20 mouse cellular contexts compared by ENCODE assay signal in genomic region chr2:142373978-142374377, GRCm38 (mm10).
A peak's percentile ranks its signal among the peaks of the same experiment; 100 is the strongest.
DNase-seq lines count a peak whose midpoint lies in the region; ATAC-seq and TF ChIP-seq lines count a peak whose summit lies in the region.
"Had no signal": no experiment of that assay in that cellular context is flagged by ENCODE, and none has a peak within 500 bp of the region (broad histone marks: within the 10 kb centered on the region; RNA-seq: fewer than 3 reads in every experiment).

No protein-coding gene starts in this region.

- WGBS in forebrain, embryonic 11.5 days: 10% methylated on average over 3 of the region's 3 CpGs
- WGBS in forebrain, embryonic 16.5 days: 6% methylated on average over 3 of the region's 3 CpGs
- 12% methylated on average over 3 of the region's 3 CpGs for WGBS in midbrain, postnatal 0 days
- 15% methylated on average over 3 of the region's 3 CpGs for WGBS in liver, embryonic 11.5 days

- ATAC-seq in forebrain, embryonic 11.5 days (replicated peaks; ENCODE audit: low FRiP score): peak; percentile 44; the same call in 1 of the 2 replicates
- no peak for ATAC-seq in forebrain, embryonic 16.5 days
- no peak for ATAC-seq in midbrain, postnatal 0 days (ENCODE audit: low FRiP score)
- ATAC-seq in liver, embryonic 11.5 days (replicated peaks; ENCODE audit: low FRiP score): no peak
- ATAC-seq: inflammation-experienced regulatory T-cells, adult 6 months had no signal

- H3K36me3 ChIP-seq in forebrain, embryonic 11.5 days (ENCODE audit: control insufficient read depth, insufficient read depth, low read length): no peaks in the 10 kb centered on the region
- H3K36me3 ChIP-seq in forebrain, embryonic 16.5 days (ENCODE audit: control insufficient read depth, insufficient read depth): no peaks in the 10 kb centered on the region
- no peaks in the 10 kb centered on the region for H3K36me3 ChIP-seq in midbrain, postnatal 0 days (ENCODE audit: insufficient read depth, low read length)
- no peaks in the 10 kb centered on the region for H3K36me3 ChIP-seq in liver, embryonic 11.5 days (ENCODE audit: control insufficient read depth, insufficient read depth, low read length)
- H3K36me3 ChIP-seq: heart, embryonic 13.5 days; kidney, embryonic 15.5 days; neural tube, embryonic 13.5 days had no signal

- H3K9me3 ChIP-seq in forebrain, embryonic 11.5 days (ENCODE audit: control insufficient read depth, low read length): no peaks in the 10 kb centered on the region
- no peaks in the 10 kb centered on the region for H3K9me3 ChIP-seq in forebrain, embryonic 16.5 days (ENCODE audit: control insufficient read depth, low read length)
- no peaks in the 10 kb centered on the region for H3K9me3 ChIP-seq in midbrain, postnatal 0 days (ENCODE audit: low read length)
- no peaks in the 10 kb centered on the region for H3K9me3 ChIP-seq in liver, embryonic 11.5 days (ENCODE audit: control insufficient read depth, low read length)
- H3K9me3 ChIP-seq: heart, embryonic 13.5 days; kidney, embryonic 15.5 days; neural tube, embryonic 13.5 days had no signal

- H3K27me3 ChIP-seq in forebrain, embryonic 11.5 days (ENCODE audit: control insufficient read depth, insufficient read depth, low read length): no peaks in the 10 kb centered on the region
- H3K27me3 ChIP-seq in forebrain, embryonic 16.5 days (replicated peaks; ENCODE audit: control insufficient read depth, insufficient read depth, low read length): no peaks in the 10 kb centered on the region
- no peaks in the 10 kb centered on the region for H3K27me3 ChIP-seq in midbrain, postnatal 0 days (ENCODE audit: insufficient read depth, low read length)
- no peaks in the 10 kb centered on the region for H3K27me3 ChIP-seq in liver, embryonic 11.5 days (replicated peaks; ENCODE audit: control insufficient read depth, insufficient read depth, low read length)
- H3K27me3 ChIP-seq: CH12.LX; heart, embryonic 13.5 days; kidney, embryonic 15.5 days; neural tube, embryonic 13.5 days had no signal

- H3K9ac ChIP-seq in forebrain, embryonic 11.5 days (ENCODE audit: low read length): no peak overlapping the region
- H3K9ac ChIP-seq in forebrain, embryonic 16.5 days (replicated peaks; ENCODE audit: low read depth, low read length): no peak overlapping the region
- no peak overlapping the region for H3K9ac ChIP-seq in midbrain, postnatal 0 days (replicated peaks; ENCODE audit: low read length, poor library complexity, severe bottlenecking)
- H3K9ac ChIP-seq in liver, embryonic 11.5 days (ENCODE audit: low read depth, low read length): no peak overlapping the region
- H3K9ac ChIP-seq: heart, embryonic 13.5 days; kidney, embryonic 15.5 days; neural tube, embryonic 13.5 days had no signal

- no peak overlapping the region for H3K27ac ChIP-seq in forebrain, embryonic 11.5 days (ENCODE audit: low read depth, low read length)
- H3K27ac ChIP-seq in forebrain, embryonic 16.5 days (ENCODE audit: low read length): no peak overlapping the region
- H3K27ac ChIP-seq in midbrain, postnatal 0 days (ENCODE audit: low read depth, low read length): no peak overlapping the region
- no peak overlapping the region for H3K27ac ChIP-seq in liver, embryonic 11.5 days (ENCODE audit: low read depth, low read length)
- H3K27ac ChIP-seq: gastrocnemius, adult 2 months; heart, embryonic 13.5 days; kidney, embryonic 15.5 days; neural tube, embryonic 13.5 days had no signal

- no peak for DNase-seq in forebrain, embryonic 11.5 days (ENCODE audit: low spot score)
- DNase-seq in retina, postnatal 1 day: peak; percentile 18
- DNase-seq in retina, embryonic 14.5 days (ENCODE audit: low spot score): no peak
- DNase-seq in cerebellum, postnatal 36 days: peak; percentile 39 to 45
- DNase-seq in midbrain, postnatal 0 days (ENCODE audit: low spot score): peak; percentile 19
- DNase-seq in liver, embryonic 11.5 days (ENCODE audit: low spot score): no peak
- no peak for DNase-seq in frontal cortex, postnatal 25 days (ENCODE audit: low spot score in 2 of 2)
- DNase-seq: adrenal gland, adult 2 months; gastrocnemius, adult 2 months; heart, postnatal 4 days; layer of hippocampus, postnatal 36 days; lung, adult 2 months; lung, postnatal 4 days; right cerebral cortex, postnatal 4 days had no signal

- no peak overlapping the region for H3K4me2 ChIP-seq in forebrain, embryonic 11.5 days (ENCODE audit: low read depth, low read length, severe bottlenecking)
- no peak overlapping the region for H3K4me2 ChIP-seq in forebrain, embryonic 16.5 days (ENCODE audit: low read length)
- H3K4me2 ChIP-seq in midbrain, postnatal 0 days (ENCODE audit: low read depth, low read length, poor library complexity, severe bottlenecking): no peak overlapping the region
- H3K4me2 ChIP-seq in liver, embryonic 11.5 days: no peak overlapping the region
- H3K4me2 ChIP-seq: heart, embryonic 13.5 days; kidney, embryonic 15.5 days; neural tube, embryonic 13.5 days had no signal

- H3K4me1 ChIP-seq in forebrain, embryonic 11.5 days (replicated peaks; ENCODE audit: control insufficient read depth, insufficient read depth, low read length): no peaks in the 10 kb centered on the region; the same call in 1 of the 2 replicates
- H3K4me1 ChIP-seq in forebrain, embryonic 16.5 days (replicated peaks; ENCODE audit: control insufficient read depth, insufficient read depth, low read length): no peaks in the 10 kb centered on the region
- no peaks in the 10 kb centered on the region for H3K4me1 ChIP-seq in midbrain, postnatal 0 days (ENCODE audit: insufficient read depth, low read length)
- no peaks in the 10 kb centered on the region for H3K4me1 ChIP-seq in liver, embryonic 11.5 days (replicated peaks; ENCODE audit: control insufficient read depth, insufficient read depth, low read length)
- H3K4me1 ChIP-seq: kidney, embryonic 15.5 days; neural tube, embryonic 13.5 days had no signal

- no peak overlapping the region for H3K4me3 ChIP-seq in forebrain, embryonic 11.5 days (ENCODE audit: low read depth, low read length)
- no peak overlapping the region for H3K4me3 ChIP-seq in forebrain, embryonic 16.5 days (replicated peaks; ENCODE audit: low read length)
- H3K4me3 ChIP-seq in midbrain, postnatal 0 days (ENCODE audit: low read depth, low read length): no peak overlapping the region
- no peak overlapping the region for H3K4me3 ChIP-seq in liver, embryonic 11.5 days (ENCODE audit: low read depth, low read length)
- H3K4me3 ChIP-seq: gastrocnemius, adult 2 months; heart, embryonic 13.5 days; kidney, embryonic 15.5 days; neural tube, embryonic 13.5 days had no signal

- no peak for TF ChIP-seq CTCF in midbrain, postnatal 0 days (IDR thresholded peaks at IDR 0.05)

Comparison
In these comparisons a context has a peak if more than half of its experiments do, and no peak if none do; other contexts are left out.
1. DNase-seq: peak in retina, postnatal 1 day (single experiment), cerebellum, postnatal 36 days (2 of 2) and midbrain, postnatal 0 days (single experiment); none in forebrain, embryonic 11.5 days (single experiment), retina, embryonic 14.5 days (single experiment), liver, embryonic 11.5 days (single experiment) and frontal cortex, postnatal 25 days (0 of 2).